Mouse (Mus musculus) hindbrain, embryonic 11.5 days (tissue): ENCODE measurements around the gene Mrgpra4. TPM values are rescaled to one million over a fixed set of nuclear protein-coding genes. Genes with fewer than 3 reads are reported as not detected.

Experiments used
- ATAC-seq: fragments of 200-750 bp; cut with Nextera tagmentation; 2 replicates; pipeline ENCODE4 v1.8.0; 2017; ENCODE audit warnings: mild to moderate bottlenecking, moderate TSS enrichment, moderate library complexity; ENCODE audit not compliant: low FRiP score
- DNase-seq: peaks from one replicate; pipeline ENCODE4 v3.0.0-alpha.2; 2015; ENCODE audit warnings: low spot score
- H3K27ac ChIP-seq: fragments of 300-500 bp; sonication (generic); 2 replicates; pipeline ENCODE4 v1.5.1; 2014; ENCODE audit warnings: mild to moderate bottlenecking, low read depth, low read length
- H3K27me3 ChIP-seq: fragments of 300-500 bp; sonication (generic); 2 replicates; pipeline ENCODE4 v1.6.1; 2014; ENCODE audit warnings: mild to moderate bottlenecking, low read length, moderate library complexity, mixed read lengths; ENCODE audit not compliant: control insufficient read depth, insufficient read depth
- H3K36me3 ChIP-seq: fragments of 300-500 bp; sonication (generic); 2 replicates; pipeline ENCODE4 v1.6.1; 2014; ENCODE audit warnings: mild to moderate bottlenecking, low read length, moderate library complexity, mixed read lengths; ENCODE audit not compliant: control insufficient read depth, insufficient read depth
- H3K4me1 ChIP-seq: fragments of 300-500 bp; sonication (generic); replicated peaks from 2 replicates; pipeline ENCODE4 v1.6.1; 2014; ENCODE audit warnings: low read length, mixed read lengths; ENCODE audit not compliant: control insufficient read depth, insufficient read depth
- H3K4me2 ChIP-seq: fragments of 300-500 bp; sonication (generic); replicated peaks from 2 replicates; pipeline ENCODE4 v1.6.1; 2014; ENCODE audit warnings: mild to moderate bottlenecking, low read depth, low read length
- H3K4me3 ChIP-seq: fragments of 300-500 bp; sonication (generic); 2 replicates; pipeline ENCODE4 v1.5.1; 2014; ENCODE audit warnings: low read depth, low read length
- H3K9ac ChIP-seq: fragments of 300-500 bp; sonication (generic); 2 replicates; pipeline ENCODE4 v1.6.1; 2014; ENCODE audit warnings: low read depth, low read length
- H3K9me3 ChIP-seq: fragments of 300-500 bp; sonication (generic); 2 replicates; pipeline ENCODE4 v1.6.1; 2016; ENCODE audit warnings: low read length; ENCODE audit not compliant: control insufficient read depth
- WGBS: fragments of 180-500 bp; shearing (Covaris S2); extraction: QIAGEN DNeasy Blood & Tissue Kit; methylation state at CpG from one replicate; pipeline ENCODE4 v1.1.7; 2014; 5-methylcytosine and 5-hydroxymethylcytosine counted together
- polyA plus RNA-seq: library from polyadenylated mRNA; unstranded; fragments of >200 nt; fragmentation: Nextera tagmentation; extraction: Ambion mirVana; gene quantifications from 2 replicates; pipeline ENCODE4 v1.2.1, GENCODE M21; 2014

The Mrgpra4 gene
- polyA plus RNA-seq = not detected in 2 replicates

- H3K27me3 ChIP-seq = no peaks in the 10 kb centered on the region
- 88% methylated on average over 1 of the region's 1 CpGs for WGBS
- no peaks in the 10 kb centered on the region for H3K9me3 ChIP-seq
- no peak within 1 kb of the TSS for H3K4me2 ChIP-seq
- no peaks in the 10 kb centered on the region for H3K4me1 ChIP-seq
- no peak within 1 kb of the TSS for H3K27ac ChIP-seq
- no peak within 1 kb of the TSS for H3K9ac ChIP-seq
- DNase-seq (no peak), ATAC-seq (no peak)
- no peak within 1 kb of the TSS for H3K4me3 ChIP-seq
- no peaks in the 10 kb centered on the region for H3K36me3 ChIP-seq
Observed at GRCm38 (mm10) chr7:47981995-47982394, at the start of gene Mrgpra4. Gene Mrgpra4, minus strand, starts transcription at chr7:47982095.

DNA sequence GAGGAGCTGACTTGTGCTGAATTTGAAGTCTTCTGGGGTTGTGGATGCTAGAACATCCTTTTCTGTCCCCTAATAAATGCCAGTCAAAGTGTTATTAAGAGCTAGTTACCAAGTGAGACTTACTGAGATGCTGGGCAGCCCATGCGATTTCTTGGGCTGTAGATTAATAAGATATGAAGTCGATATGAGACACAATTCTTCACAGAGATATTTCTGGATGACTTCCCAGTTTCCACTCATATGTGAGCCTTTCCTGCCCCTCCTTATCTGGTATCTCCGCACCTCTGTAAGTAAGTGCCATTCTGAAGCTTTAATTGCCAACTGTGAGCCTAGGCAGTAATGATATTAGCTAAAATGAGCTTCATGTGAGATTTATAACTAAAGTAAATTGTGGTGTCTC is 45.6 kb upstream of the Mrgpra4 start, which contains the start of gene Mrgprx1:
Gene Mrgprx1, minus strand, starts transcription at position 101 of the 400 bp plus-strand sequence.
- Histone ChIP-seq H3K27ac (no peak within 1 kb of the TSS), H3K27me3 (no peaks in the 10 kb centered on the region), H3K4me1 (no peaks in the 10 kb centered on the region), H3K4me2 (no peak within 1 kb of the TSS), H3K36me3 (no peaks in the 10 kb centered on the region), H3K9ac (no peak within 1 kb of the TSS), H3K9me3 (no peaks in the 10 kb centered on the region), H3K4me3 (no peak within 1 kb of the TSS)
- DNase-seq (no peak), ATAC-seq (no peak)
- WGBS = 92% methylated on average over 3 of the region's 3 CpGs

DNA sequence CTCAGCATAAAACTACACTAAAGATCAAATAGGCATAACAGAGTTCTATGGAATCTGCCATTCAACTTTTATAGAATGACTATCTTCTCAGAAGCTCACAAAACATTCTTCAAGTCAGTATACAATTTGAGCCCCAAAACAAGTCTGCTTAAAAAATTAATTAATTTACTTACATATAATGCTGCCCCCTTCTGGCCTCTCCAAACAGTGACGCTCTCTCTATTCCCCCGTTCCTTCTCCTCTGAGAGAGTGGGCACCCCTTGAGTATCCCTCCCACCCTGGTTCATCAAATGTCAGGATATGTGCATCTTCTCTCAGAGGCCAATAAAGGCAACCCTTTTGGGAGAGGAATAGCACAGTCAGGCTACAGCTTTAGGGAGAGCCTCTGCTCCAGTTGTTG is 36.0 kb upstream of the Mrgpra4 start:
- WGBS = 65% methylated on average over 2 of the region's 2 CpGs
- no peaks in the 10 kb centered on the region for H3K36me3 ChIP-seq
- H3K27ac ChIP-seq = no peak overlapping the region
- H3K9me3 ChIP-seq = no peaks in the 10 kb centered on the region
- H3K4me3 ChIP-seq = no peak overlapping the region
- H3K4me1 ChIP-seq = no peaks in the 10 kb centered on the region
- ATAC-seq (no peak), DNase-seq (peak; percentile 1)
- H3K9ac ChIP-seq = no peak overlapping the region
- no peak overlapping the region for H3K4me2 ChIP-seq
- H3K27me3 ChIP-seq = no peaks in the 10 kb centered on the region

GRCm38 (mm10) chr7:47995689-47996088 is 13.8 kb upstream of the Mrgpra4 start:
- WGBS = 77% methylated on average over 3 of the region's 3 CpGs
- Histone ChIP-seq H3K36me3 (no peaks in the 10 kb centered on the region), H3K4me1 (no peaks in the 10 kb centered on the region), H3K4me3 (no peak overlapping the region), H3K9ac (no peak overlapping the region), H3K27me3 (no peaks in the 10 kb centered on the region), H3K9me3 (no peaks in the 10 kb centered on the region), H3K4me2 (no peak overlapping the region), H3K27ac (no peak overlapping the region)
- no peak for DNase-seq
- no peak for ATAC-seq

GRCm38 (mm10) chr7:47986752-47987151 is 4.9 kb upstream of the Mrgpra4 start:
- no peak for ATAC-seq

More at GRCm38 (mm10) chr7:47986752-47987151, 4.9 kb upstream of the Mrgpra4 start:
- Histone ChIP-seq H3K9ac (no peak overlapping the region), H3K4me3 (no peak overlapping the region), H3K27ac (no peak overlapping the region), H3K36me3 (no peaks in the 10 kb centered on the region), H3K9me3 (no peaks in the 10 kb centered on the region), H3K4me2 (no peak overlapping the region), H3K27me3 (no peaks in the 10 kb centered on the region), H3K4me1 (no peaks in the 10 kb centered on the region)
- peak; percentile 6 for DNase-seq
- WGBS = 63% methylated on average over 1 of the region's 1 CpGs

Other genes with a start within 250 kb of the Mrgpra4 start
- gene Mrgprx1, start 45.5 kb upstream of the Mrgpra4 start, polyA plus RNA-seq = not detected in 2 replicates
- gene Mrgprb5, start 186.9 kb upstream of the Mrgpra4 start, polyA plus RNA-seq = not detected in 2 replicates
- gene Mrgprb4, start 217.2 kb upstream of the Mrgpra4 start, polyA plus RNA-seq = not detected in 2 replicates